Mouse (Mus musculus) T-helper 2 cell (primary cell): ENCODE data around the gene Pdgfc.

Experiments used
- in situ Hi-C: fragments of 300-600 bp; cut with MboI, MseI; formaldehyde crosslinking; loops from one replicate; pipeline ENCODE4 v1.15.1; 2025; ENCODE audit warnings: high pct_unique_total_duplicates

Pdgfc gene

GRCm38 (mm10) chr3:81036151-81036553, at the start of gene Pdgfc:
Gene Pdgfc (plus strand): TSS chr3:81036416.
- in situ Hi-C loops, result no loop called here

- in situ Hi-C loops, result no loop called here
Observed at GRCm38 (mm10) chr3:81009245-81009644, 27.0 kb upstream of the Pdgfc start.

- in situ Hi-C loops, result no loop called here
Observed at GRCm38 (mm10) chr3:81009899-81010298, 26.3 kb upstream of the Pdgfc start.

- in situ Hi-C loops, result no loop called here
Observed at GRCm38 (mm10) chr3:81017385-81018051, 18.7 kb upstream of the Pdgfc start.

- in situ Hi-C loops, result no loop called here
Observed at GRCm38 (mm10) chr3:81020064-81020463, 16.2 kb upstream of the Pdgfc start.

- in situ Hi-C loops, result no loop called here
Observed at GRCm38 (mm10) chr3:81021783-81022182, 14.4 kb upstream of the Pdgfc start.

GRCm38 (mm10) chr3:81022266-81022665, 13.9 kb upstream of the Pdgfc start:
- in situ Hi-C loops, result no loop called here

GRCm38 (mm10) chr3:81022845-81023244, 13.4 kb upstream of the Pdgfc start:
- in situ Hi-C loops, result no loop called here

GRCm38 (mm10) chr3:81023568-81023967, 12.6 kb upstream of the Pdgfc start:
- in situ Hi-C loops, result no loop called here

GRCm38 (mm10) chr3:81025568-81026213, 10.5 kb upstream of the Pdgfc start:
- in situ Hi-C loops, result no loop called here

GRCm38 (mm10) chr3:81028361-81028760, 7.9 kb upstream of the Pdgfc start:
- in situ Hi-C loops, result no loop called here

- in situ Hi-C loops, result no loop called here
Observed at GRCm38 (mm10) chr3:81029321-81029720, 6.9 kb upstream of the Pdgfc start.

- in situ Hi-C loops, result no loop called here
Observed at GRCm38 (mm10) chr3:81029909-81030308, 6.3 kb upstream of the Pdgfc start.

- in situ Hi-C loops, result no loop called here
Observed at GRCm38 (mm10) chr3:81030311-81030710, 5.9 kb upstream of the Pdgfc start.

GRCm38 (mm10) chr3:81032014-81032413, 4.2 kb upstream of the Pdgfc start:
- in situ Hi-C loops, result no loop called here

- in situ Hi-C loops, result no loop called here
Observed at GRCm38 (mm10) chr3:81034336-81035102, 1.7 kb upstream of the Pdgfc start.

- in situ Hi-C loops, result no loop called here
Observed at GRCm38 (mm10) chr3:81036554-81037311, 517 bp downstream of the Pdgfc start.

- in situ Hi-C loops, result no loop called here
Observed at GRCm38 (mm10) chr3:81037312-81037859, 1.2 kb downstream of the Pdgfc start.

- in situ Hi-C loops, result no loop called here
Observed at GRCm38 (mm10) chr3:81039131-81039653, 3.0 kb downstream of the Pdgfc start.

GRCm38 (mm10) chr3:81044653-81045343, 8.6 kb downstream of the Pdgfc start:
- in situ Hi-C loops, result loop anchor here (5.0 kb wide), 1 partner anchor 738 kb away; no protein-coding TSS in a partner anchor
